Mouse (Mus musculus) testis, adult 2 months (tissue): ENCODE data around the gene Muc2.

Experiments used
- CTCF ChIP-seq: fragments of 200-500 bp; IDR thresholded peaks from 2 replicates; pipeline ENCODE4 v1.5.1; 2012; ENCODE audit warnings: low read depth, mild to moderate bottlenecking, inconsistent platforms, low read length, moderate library complexity; ENCODE audit not compliant: control insufficient read depth, insufficient read depth, insufficient replicate concordance
- POLR2A ChIP-seq: fragments of 200-500 bp; IDR thresholded peaks from 2 replicates; pipeline ENCODE4 v1.6.1; 2012; ENCODE audit warnings: low read depth, mild to moderate bottlenecking, inconsistent platforms, low read length, moderate library complexity; ENCODE audit not compliant: control insufficient read depth

GRCm38 (mm10) chr7:141662223-141662622 is 27.9 kb upstream of the Muc2 start:
- no peak for TF ChIP-seq POLR2A
- TF ChIP-seq CTCF: no peak
